Mouse (Mus musculus) liver, embryonic 13.5 days (tissue): Measurements from ENCODE around the gene Tpst2. TPM values are rescaled to one million over a fixed set of nuclear protein-coding genes. Genes with fewer than 3 reads are reported as not detected.
A peak's percentile ranks its signal among the peaks of the same experiment; 100 is the strongest.
"Not testable (repeated sequence)": the region's sequence is repeated elsewhere in the genome, so short reads cannot be mapped to it uniquely, and the experiment has no call there.

Experiments used
- ATAC-seq: fragments of 200-750 bp; cut with Nextera tagmentation; 2 replicates; pipeline ENCODE4 v1.8.0; 2017; ENCODE audit warnings: low read depth, mild to moderate bottlenecking, moderate number of reproducible peaks, moderate library complexity
- DNase-seq: peaks from one replicate; pipeline ENCODE4 v3.0.0; 2022
- H3K27ac ChIP-seq: fragments of 300-500 bp; sonication (generic); 2 replicates; pipeline ENCODE4 v1.5.1; 2015; ENCODE audit warnings: moderate library complexity, mild to moderate bottlenecking, inconsistent platforms
- H3K27me3 ChIP-seq: fragments of 300-500 bp; sonication (generic); 2 replicates; pipeline ENCODE4 v1.6.1; 2015; ENCODE audit warnings: mild to moderate bottlenecking, inconsistent platforms
- H3K36me3 ChIP-seq: fragments of 300-500 bp; sonication (generic); 2 replicates; pipeline ENCODE4 v1.6.1; 2015; ENCODE audit warnings: mild to moderate bottlenecking, inconsistent platforms
- H3K4me1 ChIP-seq: fragments of 300-500 bp; sonication (generic); replicated peaks from 2 replicates; pipeline ENCODE4 v1.6.1; 2015; ENCODE audit warnings: inconsistent platforms
- H3K4me2 ChIP-seq: fragments of 300-500 bp; sonication (generic); 2 replicates; pipeline ENCODE4 v1.6.1; 2015; ENCODE audit warnings: inconsistent platforms, mild to moderate bottlenecking, moderate library complexity
- H3K4me3 ChIP-seq: fragments of 300-500 bp; sonication (generic); replicated peaks from 2 replicates; pipeline ENCODE4 v1.5.1; 2015; ENCODE audit warnings: mild to moderate bottlenecking, inconsistent platforms
- H3K9ac ChIP-seq: fragments of 300-500 bp; sonication (generic); 2 replicates; pipeline ENCODE4 v1.6.1; 2015; ENCODE audit warnings: mild to moderate bottlenecking, inconsistent platforms
- H3K9me3 ChIP-seq: fragments of 300-500 bp; sonication (generic); replicated peaks from 2 replicates; pipeline ENCODE4 v1.6.1; 2016; ENCODE audit warnings: inconsistent platforms
- WGBS: fragments of 180-500 bp; shearing (Covaris S2); methylation state at CpG from one replicate; pipeline ENCODE4 v1.1.7; 2015; ENCODE audit not compliant: insufficient replicate concordance; 5-methylcytosine and 5-hydroxymethylcytosine counted together
- polyA plus RNA-seq: library from polyadenylated mRNA; unstranded; fragments of >200 nt; fragmentation: Nextera tagmentation; extraction: Ambion mirVana; gene quantifications from 2 replicates; pipeline ENCODE4 v1.2.1, GENCODE M21; 2015

Tpst2 gene
- polyA plus RNA-seq, 1 experiment from 2014 or later: 36.0 TPM

GRCm38 (mm10) chr5:112298226-112298988, 21.9 kb downstream of the Tpst2 start:
- Histone ChIP-seq H3K4me2 (no peak overlapping the region), H3K27me3 (no peaks in the 10 kb centered on the region), H3K36me3 (peaks cover 3% of the 10 kb centered on the region; the same call in 1 of the 2 replicates), H3K9ac (0 out of 2 replicates have a peak overlapping the region, but pooled peaks have one; percentile 31), H3K9me3 (no peaks in the 10 kb centered on the region), H3K27ac (peak overlapping the region; percentile 80), H3K4me3 (no peak overlapping the region), H3K4me1 (peaks cover 95% of the 10 kb centered on the region)
- ATAC-seq (peak; percentile 5; the same call in 1 of the 2 replicates), DNase-seq (no peak)
- WGBS: 53% methylated on average over 12 of the region's 12 CpGs

DNA sequence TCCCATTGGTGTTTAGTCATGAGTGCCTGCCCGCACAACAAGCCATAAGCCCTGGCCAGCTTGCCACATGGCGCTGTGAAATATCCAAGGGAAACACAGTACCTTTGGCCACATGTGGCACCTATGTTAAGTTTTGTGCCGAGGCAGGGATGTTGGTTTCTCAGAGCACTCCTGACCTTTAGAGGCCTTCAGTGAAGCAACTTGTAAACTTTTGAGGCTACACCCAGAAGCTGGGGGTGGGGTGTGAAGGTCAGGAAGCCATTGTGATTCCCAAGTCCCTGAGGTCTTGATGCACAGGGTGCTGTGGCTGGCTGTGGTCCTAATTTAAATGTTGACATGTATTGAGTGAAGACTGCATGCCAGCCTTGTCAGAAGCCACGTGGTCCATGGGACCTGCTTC, 22.9 kb downstream of the Tpst2 start:
- WGBS: 72% methylated on average over 4 of the region's 4 CpGs
- H3K4me3 ChIP-seq: no peak overlapping the region
- no peak for DNase-seq
- no peaks in the 10 kb centered on the region for H3K27me3 ChIP-seq
- H3K36me3 ChIP-seq: peaks cover 13% of the 10 kb centered on the region; the same call in 1 of the 2 replicates
- no peak for ATAC-seq
- H3K4me2 ChIP-seq: no peak overlapping the region
- no peak overlapping the region for H3K9ac ChIP-seq
- H3K4me1 ChIP-seq: peaks cover 85% of the 10 kb centered on the region
- peak overlapping the region; percentile 80; the same call in 1 of the 2 replicates for H3K27ac ChIP-seq
- H3K9me3 ChIP-seq: no peaks in the 10 kb centered on the region

DNA sequence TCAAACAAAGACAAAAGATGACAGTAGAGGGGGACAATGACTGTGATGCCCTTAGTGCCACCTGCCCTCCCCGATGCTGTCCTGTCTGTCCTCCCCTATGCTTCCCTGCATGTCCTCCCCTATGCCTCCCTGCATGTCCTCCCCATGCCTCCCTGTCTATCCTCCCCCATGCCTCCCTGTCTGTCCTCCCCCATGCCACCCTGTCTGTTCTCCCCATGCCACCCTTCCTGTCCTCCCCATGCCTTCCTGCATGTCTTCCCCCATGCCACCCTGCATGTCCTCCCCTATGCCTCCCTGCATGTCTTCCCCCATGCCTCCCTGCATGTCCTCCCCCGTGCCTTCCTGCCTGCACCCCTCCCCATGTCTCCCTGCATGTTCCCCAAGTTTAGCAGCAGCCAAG, 23.6 kb downstream of the Tpst2 start:
- Histone ChIP-seq H3K9me3 (no peaks in the 10 kb centered on the region), H3K4me1 (peaks cover 78% of the 10 kb centered on the region), H3K9ac (no peak overlapping the region), H3K27me3 (no peaks in the 10 kb centered on the region), H3K27ac (no peak overlapping the region), H3K36me3 (peaks cover 20% of the 10 kb centered on the region; the same call in 1 of the 2 replicates), H3K4me3 (no peak overlapping the region), H3K4me2 (no peak overlapping the region)
- WGBS: 60% methylated on average over 2 of the region's 2 CpGs
- DNase-seq (no peak), ATAC-seq (no peak)

- ATAC-seq (no peak), DNase-seq (no peak)
- Histone ChIP-seq H3K4me1 (peaks cover 71% of the 10 kb centered on the region), H3K4me3 (no peak overlapping the region), H3K9me3 (no peaks in the 10 kb centered on the region), H3K27ac (peak overlapping the region; percentile 72), H3K36me3 (peaks cover 27% of the 10 kb centered on the region; the same call in 1 of the 2 replicates), H3K27me3 (no peaks in the 10 kb centered on the region), H3K9ac (no peak overlapping the region), H3K4me2 (no peak overlapping the region)
- WGBS: 79% methylated on average over 6 of the region's 6 CpGs
Measured at GRCm38 (mm10) chr5:112300721-112301308, 24.3 kb downstream of the Tpst2 start.

DNA sequence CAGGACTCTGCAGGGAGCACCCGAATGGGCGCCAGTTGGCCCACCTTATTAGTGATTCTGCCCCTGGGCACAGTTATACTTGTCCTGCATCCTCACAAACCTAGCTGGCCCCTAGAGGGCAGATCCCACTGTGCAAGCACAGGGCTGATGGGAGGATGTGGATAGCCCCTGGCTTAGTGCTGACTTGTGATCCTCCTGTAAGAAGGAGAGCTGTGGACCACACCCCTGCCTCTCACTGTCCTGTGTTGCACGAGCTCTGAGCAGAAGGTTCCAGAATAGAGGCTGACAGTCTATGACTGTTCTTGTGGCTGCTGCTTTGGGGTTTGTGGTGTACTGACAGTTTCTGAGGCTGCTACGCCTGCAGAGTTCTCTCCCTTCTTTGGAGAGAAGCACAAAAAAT, 25.2 kb downstream of the Tpst2 start:
- Histone ChIP-seq H3K4me1 (peaks cover 62% of the 10 kb centered on the region), H3K36me3 (peaks cover 36% of the 10 kb centered on the region; the same call in 1 of the 2 replicates)
- no peak for DNase-seq

DNA sequence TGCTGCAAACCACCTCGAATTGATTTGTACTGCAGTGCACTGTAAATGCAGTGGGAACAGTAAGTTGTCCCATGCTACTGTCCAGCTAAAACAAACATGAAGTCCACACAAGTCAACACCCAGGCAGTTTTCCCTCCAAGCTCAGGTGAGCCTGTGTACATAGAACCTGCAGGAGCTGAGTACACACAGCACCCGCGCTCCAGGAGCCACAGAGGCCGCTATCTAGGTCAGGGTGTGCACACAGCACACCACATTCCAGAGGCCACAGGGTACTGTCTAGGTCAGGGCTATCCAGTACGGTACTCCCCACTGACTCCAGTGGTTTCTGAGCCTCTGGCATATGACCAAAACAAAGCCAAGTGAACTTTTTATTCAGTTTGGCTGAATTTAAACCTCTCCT, 25.8 kb downstream of the Tpst2 start:
- H3K36me3 ChIP-seq: peaks cover 41% of the 10 kb centered on the region
- no peak overlapping the region for H3K4me2 ChIP-seq
- H3K9ac ChIP-seq: no peak overlapping the region
- peak overlapping the region; percentile 76 for H3K27ac ChIP-seq
- H3K9me3 ChIP-seq: no peaks in the 10 kb centered on the region
- ATAC-seq (peak; percentile 84), DNase-seq (no peak)
- H3K4me3 ChIP-seq: no peak overlapping the region
- no peaks in the 10 kb centered on the region for H3K27me3 ChIP-seq
- 67% methylated on average over 5 of the region's 5 CpGs for WGBS
- peaks cover 56% of the 10 kb centered on the region for H3K4me1 ChIP-seq

More for the DNA sequence above, 25.2 kb downstream of the Tpst2 start:
- ATAC-seq: no peak
- Histone ChIP-seq H3K4me2 (no peak overlapping the region), H3K27ac (peak overlapping the region; percentile 72), H3K9ac (no peak overlapping the region), H3K4me3 (no peak overlapping the region), H3K9me3 (no peaks in the 10 kb centered on the region), H3K27me3 (no peaks in the 10 kb centered on the region)
- 65% methylated on average over 4 of the region's 4 CpGs for WGBS

GRCm38 (mm10) chr5:112305842-112306241, 29.4 kb downstream of the Tpst2 start:
- Histone ChIP-seq H3K9ac (no peak overlapping the region), H3K4me1 (peaks cover 21% of the 10 kb centered on the region), H3K27ac (no peak overlapping the region), H3K27me3 (no peaks in the 10 kb centered on the region), H3K9me3 (no peaks in the 10 kb centered on the region), H3K4me3 (no peak overlapping the region), H3K4me2 (no peak overlapping the region), H3K36me3 (peaks cover 69% of the 10 kb centered on the region)
- no peak for ATAC-seq
- DNase-seq: no peak
- WGBS: 79% methylated on average over 5 of the region's 5 CpGs

DNA sequence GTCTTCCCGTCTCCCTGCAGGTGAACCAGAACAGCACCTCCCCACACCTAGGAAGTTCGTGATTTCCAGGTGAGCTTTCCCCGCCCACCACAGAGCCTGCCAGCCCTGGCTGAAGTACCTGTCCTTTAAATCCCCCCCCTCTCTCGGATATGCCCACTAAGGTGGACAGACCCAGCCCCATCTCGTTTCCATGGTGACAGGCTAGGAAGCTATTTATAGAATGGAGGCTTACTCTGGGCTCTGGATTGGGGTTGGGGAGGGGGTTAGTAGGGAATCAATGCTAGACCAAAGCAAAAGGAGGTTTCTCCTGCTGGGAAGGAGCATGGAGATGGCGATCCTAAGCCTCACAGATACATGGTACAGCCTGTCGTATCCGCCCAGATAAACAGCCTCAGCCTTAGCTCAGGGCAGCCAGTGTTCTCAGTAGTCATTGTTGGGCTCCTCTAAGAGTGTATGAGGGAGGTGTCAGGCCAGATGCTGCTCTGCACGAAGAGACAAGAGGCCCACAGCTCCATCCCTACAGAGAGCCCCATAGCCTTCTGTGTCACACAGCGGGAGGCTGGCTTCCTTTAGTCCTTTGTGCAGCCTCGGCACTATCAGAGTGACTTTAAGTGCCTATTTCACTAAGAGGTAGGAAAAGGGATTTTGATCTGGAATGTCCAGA, 36.9 kb downstream of the Tpst2 start:
- Histone ChIP-seq H3K4me2 (no peak overlapping the region), H3K27me3 (no peaks in the 10 kb centered on the region), H3K27ac (no peak overlapping the region), H3K9ac (no peak overlapping the region), H3K9me3 (no peaks in the 10 kb centered on the region), H3K4me3 (no peak overlapping the region), H3K4me1 (peaks cover 9% of the 10 kb centered on the region; the same call in 1 of the 2 replicates), H3K36me3 (peaks cover 75% of the 10 kb centered on the region)
- WGBS: 74% methylated on average over 11 of the region's 11 CpGs
- ATAC-seq (no peak), DNase-seq (no peak)

GRCm38 (mm10) chr5:112316468-112316867, 40.0 kb downstream of the Tpst2 start:
- H3K4me2 ChIP-seq: no peak overlapping the region
- no peaks in the 10 kb centered on the region for H3K27me3 ChIP-seq
- WGBS: 73% methylated on average over 5 of the region's 5 CpGs
- H3K9ac ChIP-seq: no peak overlapping the region
- ATAC-seq (no peak), DNase-seq (no peak)
- H3K4me1 ChIP-seq: peaks cover 22% of the 10 kb centered on the region
- H3K36me3 ChIP-seq: peaks cover 48% of the 10 kb centered on the region
- no peak overlapping the region for H3K4me3 ChIP-seq
- H3K9me3 ChIP-seq: no peaks in the 10 kb centered on the region
- no peak overlapping the region for H3K27ac ChIP-seq

DNA sequence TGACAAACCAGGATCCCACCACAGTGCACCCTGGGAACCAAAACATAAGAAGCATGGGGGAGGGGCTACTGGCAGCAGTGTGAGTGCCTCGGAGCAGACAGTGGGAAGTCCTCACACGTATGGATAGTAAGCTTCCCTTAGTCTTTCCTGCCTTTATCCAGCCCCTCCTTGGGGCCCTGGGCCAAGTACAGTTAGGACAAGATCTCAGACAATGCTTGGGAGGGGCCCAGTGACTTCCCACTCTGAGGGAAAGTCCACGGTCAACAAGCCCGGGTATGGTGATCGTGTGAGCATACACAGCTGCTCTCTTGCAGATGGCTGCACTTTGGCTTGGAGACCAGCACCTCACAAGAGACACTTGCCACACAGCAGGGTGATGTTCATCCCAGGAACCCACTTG, 40.8 kb downstream of the Tpst2 start:
- Histone ChIP-seq H3K27me3 (no peaks in the 10 kb centered on the region), H3K9me3 (no peaks in the 10 kb centered on the region), H3K4me3 (no peak overlapping the region), H3K4me1 (peaks cover 22% of the 10 kb centered on the region), H3K9ac (no peak overlapping the region), H3K27ac (no peak overlapping the region), H3K4me2 (no peak overlapping the region), H3K36me3 (peaks cover 41% of the 10 kb centered on the region)
- DNase-seq: no peak
- WGBS: 37% methylated on average over 5 of the region's 5 CpGs
- no peak for ATAC-seq

GRCm38 (mm10) chr5:112319343-112319742, 42.9 kb downstream of the Tpst2 start:
- ATAC-seq (peak; percentile 84), DNase-seq (peak; percentile 53)
- Histone ChIP-seq H3K4me1 (peaks cover 29% of the 10 kb centered on the region), H3K36me3 (peaks cover 22% of the 10 kb centered on the region)
- H3K27ac ChIP-seq, H3K4me3 ChIP-seq, H3K4me2 ChIP-seq, H3K27me3 ChIP-seq, H3K9ac ChIP-seq, H3K9me3 ChIP-seq: not testable (repeated sequence)
- WGBS: 59% methylated on average over 2 of the region's 2 CpGs
